Mouse (Mus musculus): ENCODE results near the gene Gm28729.

DNA sequence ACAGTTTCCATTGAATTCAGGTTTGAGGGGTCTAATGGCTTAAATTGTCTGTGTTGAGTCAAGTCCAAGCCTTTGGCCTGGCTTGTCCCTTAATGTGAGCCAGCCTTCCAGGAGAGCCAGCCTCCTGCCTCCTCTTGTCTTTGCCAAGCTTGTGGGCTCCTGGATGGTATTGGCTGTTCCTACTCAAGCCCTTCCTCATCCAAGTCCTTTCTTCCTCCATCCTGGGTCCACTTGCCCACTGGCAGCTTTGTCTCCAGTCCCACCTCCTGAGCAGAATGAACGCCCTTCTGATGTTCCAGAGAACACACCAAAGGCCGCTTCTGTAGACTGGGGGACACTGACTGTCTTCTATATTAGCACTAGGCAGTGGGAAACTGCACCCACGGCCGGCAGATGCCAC is 19.9 kb downstream of the Gm28729 start:
- no peak for TF ChIP-seq POLR2A (IDR thresholded peaks at IDR 0.05; ENCODE audit: borderline replicate concordance, extremely low read depth, insufficient read depth, insufficient read length, poor library complexity, severe bottlenecking)
- TF ChIP-seq CTCF (IDR thresholded peaks at IDR 0.05; ENCODE audit: borderline replicate concordance, extremely low read depth, insufficient read depth, insufficient read length): no peak
